Mouse (Mus musculus) hindbrain, embryonic 16.5 days (tissue): ENCODE measurements around the gene Lmo2. TPM values are rescaled to one million over a fixed set of nuclear protein-coding genes. Genes with fewer than 3 reads are reported as not detected.
"Not testable (repeated sequence)": the region's sequence is repeated elsewhere in the genome, so short reads cannot be mapped to it uniquely, and the experiment has no call there.

ENCODE experiments used
- ATAC-seq: fragments of 200-750 bp; cut with Nextera tagmentation; 2 replicates; pipeline ENCODE4 v1.8.0; 2017; ENCODE audit warnings: moderate TSS enrichment, moderate library complexity
- H3K27ac ChIP-seq: fragments of 300-500 bp; sonication (generic); 2 replicates; pipeline ENCODE4 v1.5.1; 2014; ENCODE audit warnings: low read depth, mild to moderate bottlenecking, control low read depth, low read length, moderate library complexity
- H3K27me3 ChIP-seq: fragments of 300-500 bp; sonication (generic); replicated peaks from 2 replicates; pipeline ENCODE4 v1.6.1; 2014; ENCODE audit warnings: low read length; ENCODE audit not compliant: control insufficient read depth, insufficient read depth
- H3K36me3 ChIP-seq: fragments of 300-500 bp; sonication (generic); 2 replicates; pipeline ENCODE4 v1.6.1; 2014; ENCODE audit warnings: mild to moderate bottlenecking, low read length, moderate library complexity, mixed read lengths; ENCODE audit not compliant: control insufficient read depth, insufficient read depth
- H3K4me1 ChIP-seq: fragments of 300-500 bp; sonication (generic); 2 replicates; pipeline ENCODE4 v1.6.1; 2014; ENCODE audit warnings: low read depth, low read length; ENCODE audit not compliant: control insufficient read depth, insufficient read depth
- H3K4me2 ChIP-seq: fragments of 300-500 bp; sonication (generic); 2 replicates; pipeline ENCODE4 v1.6.1; 2014; ENCODE audit warnings: mild to moderate bottlenecking, low read length, control low read depth, moderate library complexity
- H3K4me3 ChIP-seq: fragments of 300-500 bp; sonication (generic); 2 replicates; pipeline ENCODE4 v1.5.1; 2014; ENCODE audit warnings: mild to moderate bottlenecking, low read length, control low read depth, moderate library complexity
- H3K9ac ChIP-seq: fragments of 300-500 bp; sonication (generic); 2 replicates; pipeline ENCODE4 v1.6.1; 2014; ENCODE audit warnings: low read depth, mild to moderate bottlenecking, control low read depth, low read length, moderate library complexity
- H3K9me3 ChIP-seq: fragments of 300-500 bp; sonication (generic); 2 replicates; pipeline ENCODE4 v1.6.1; 2014; ENCODE audit warnings: mild to moderate bottlenecking, low read length, moderate library complexity; ENCODE audit not compliant: control insufficient read depth
- WGBS: fragments of 180-500 bp; shearing (Covaris S2); extraction: QIAGEN DNeasy Blood & Tissue Kit; methylation state at CpG from one replicate; pipeline ENCODE4 v1.1.7; 2014; 5-methylcytosine and 5-hydroxymethylcytosine counted together
- polyA plus RNA-seq: library from polyadenylated mRNA; unstranded; fragments of >200 nt; fragmentation: Nextera tagmentation; extraction: Ambion mirVana; gene quantifications from 2 replicates; pipeline ENCODE4 v1.2.1, GENCODE M21; 2015

Lmo2 gene
- polyA plus RNA-seq, 1 experiment from 2014 or later = 30.9 TPM

DNA sequence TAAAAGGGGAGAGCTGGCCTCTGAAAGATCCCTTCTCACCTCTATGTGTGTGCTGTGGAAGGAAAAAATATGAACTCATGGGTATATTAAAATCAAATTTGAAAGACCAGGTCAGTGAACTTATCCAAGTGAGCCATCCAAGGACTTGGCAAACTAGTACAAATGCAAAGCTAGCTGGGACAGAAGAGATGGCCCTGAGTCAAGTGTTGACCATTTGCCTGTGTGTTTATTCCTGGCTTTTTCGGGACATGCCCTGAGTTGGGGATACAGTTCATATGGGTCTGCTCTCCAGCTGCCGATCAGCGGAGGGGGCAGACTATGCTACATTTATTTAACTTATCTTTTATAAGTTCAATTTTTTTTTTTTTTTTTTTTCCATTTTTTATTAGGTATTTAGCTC, 51.1 kb downstream of the Lmo2 start:
- not testable (repeated sequence) for H3K4me1 ChIP-seq, ATAC-seq, H3K4me2 ChIP-seq, H3K4me3 ChIP-seq, H3K9ac ChIP-seq, H3K9me3 ChIP-seq, H3K27ac ChIP-seq, H3K27me3 ChIP-seq, H3K36me3 ChIP-seq
- WGBS = 96% methylated on average over 3 of the region's 3 CpGs

GRCm38 (mm10) chr2:104023096-104023495, 65.3 kb downstream of the Lmo2 start:
- no peak for ATAC-seq
- H3K9me3 ChIP-seq = no peaks in the 10 kb centered on the region
- H3K4me2 ChIP-seq = no peak overlapping the region
- H3K9ac ChIP-seq = no peak overlapping the region
- WGBS = 91% methylated on average over 7 of the region's 7 CpGs
- H3K4me3 ChIP-seq = no peak overlapping the region
- no peak overlapping the region for H3K27ac ChIP-seq
- H3K27me3 ChIP-seq = no peaks in the 10 kb centered on the region
- no peaks in the 10 kb centered on the region for H3K36me3 ChIP-seq
- H3K4me1 ChIP-seq = no peaks in the 10 kb centered on the region; the same call in 1 of the 2 replicates

- H3K4me2 ChIP-seq = no peak overlapping the region
- no peaks in the 10 kb centered on the region for H3K9me3 ChIP-seq
- no peaks in the 10 kb centered on the region for H3K27me3 ChIP-seq
- ATAC-seq = no peak
- peaks cover 9% of the 10 kb centered on the region for H3K4me1 ChIP-seq
- H3K27ac ChIP-seq = no peak overlapping the region
- no peaks in the 10 kb centered on the region for H3K36me3 ChIP-seq
- no peak overlapping the region for H3K9ac ChIP-seq
- no peak overlapping the region for H3K4me3 ChIP-seq
- WGBS = 87% methylated on average over 4 of the region's 4 CpGs
Measured at GRCm38 (mm10) chr2:104024656-104025055, 66.9 kb downstream of the Lmo2 start.

DNA sequence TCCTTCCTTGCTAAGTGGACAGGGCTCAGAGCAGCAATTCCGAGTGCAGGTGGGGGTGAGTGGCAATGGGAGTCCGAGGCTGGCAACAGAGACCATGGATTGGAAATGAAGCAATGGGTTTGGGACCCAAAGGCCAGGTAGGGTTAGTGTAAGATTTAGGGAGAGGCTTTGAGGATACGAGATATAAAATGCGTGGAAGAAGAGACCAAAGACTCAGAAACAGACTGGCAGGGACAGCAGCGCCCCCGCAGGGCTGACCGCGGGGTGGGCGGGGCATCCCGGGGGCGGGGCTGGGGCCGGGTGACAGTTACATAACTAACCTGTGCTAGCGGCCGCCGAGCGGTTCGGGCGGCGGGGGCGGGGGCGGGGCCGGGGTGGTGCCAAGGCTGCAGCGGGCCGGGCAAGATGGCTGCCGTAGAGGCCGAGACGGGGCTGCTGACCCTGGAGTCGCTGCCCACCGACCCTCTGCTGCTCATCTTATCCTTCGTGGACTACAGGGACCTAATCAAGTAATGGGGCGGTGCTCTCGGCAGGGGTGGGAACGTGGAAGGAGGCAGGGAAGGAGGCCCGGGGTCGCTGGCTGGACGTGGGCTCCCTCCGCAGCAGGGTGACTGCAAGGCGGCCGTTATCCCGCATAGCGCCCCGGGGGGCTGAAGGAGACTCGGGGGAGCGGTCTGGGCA, 69.8 kb downstream of the Lmo2 start, which contains the start of gene Fbxo3:
Gene Fbxo3, plus strand, starts transcription at position 264 of the 681 bp plus-strand sequence.
- H3K9ac ChIP-seq = peak within 1 kb of the TSS; percentile 97
- 1% methylated on average over 40 of the region's 44 CpGs for whole genome bisulfite sequencing
- peaks cover 12% of the 10 kb centered on the region for H3K4me1 ChIP-seq
- no peaks in the 10 kb centered on the region for H3K27me3 ChIP-seq
- peak within 1 kb of the TSS; percentile 63 for H3K4me2 ChIP-seq
- H3K27ac ChIP-seq = peak within 1 kb of the TSS; percentile 83
- no peaks in the 10 kb centered on the region; the same call in 1 of the 2 replicates for H3K36me3 ChIP-seq
- ATAC-seq = peak; percentile 97
- peak within 1 kb of the TSS; percentile 95 for H3K4me3 ChIP-seq
- H3K9me3 ChIP-seq = no peaks in the 10 kb centered on the region

DNA sequence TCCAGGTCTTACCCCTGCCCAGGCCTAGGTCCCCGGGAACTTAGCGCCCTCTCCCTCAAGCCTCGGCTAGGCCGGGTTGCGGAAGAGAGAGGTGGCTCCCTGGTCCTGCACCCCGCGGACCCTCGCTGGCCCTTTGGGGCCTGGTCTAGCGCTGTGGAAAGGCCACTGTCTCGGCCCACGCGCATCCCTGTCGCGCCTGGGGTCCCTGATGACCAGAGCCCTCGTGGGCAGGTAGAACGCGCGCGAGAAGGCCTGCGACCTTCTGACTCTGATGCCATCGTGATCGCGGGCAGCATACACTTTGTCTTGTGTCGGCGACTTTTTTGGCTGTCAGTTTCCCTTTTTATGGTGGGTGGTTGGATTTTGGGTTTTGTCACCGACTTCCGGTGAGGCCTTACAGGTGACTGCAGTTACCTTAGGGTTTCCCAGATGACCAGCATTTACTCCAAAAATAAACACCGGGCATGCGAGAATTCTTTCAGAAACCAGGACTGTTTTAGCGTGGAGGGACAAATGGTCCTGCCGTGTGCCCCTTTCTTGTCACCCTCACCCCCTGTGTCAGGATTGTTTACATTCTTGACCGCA, 70.4 kb downstream of the Lmo2 start, which contains the start of gene 4931422A03Rik:
Gene 4931422A03Rik, minus strand, starts transcription at position 223 of the 585 bp plus-strand sequence.
- Histone ChIP-seq H3K9me3 (no peaks in the 10 kb centered on the region), H3K4me2 (peak within 1 kb of the TSS; percentile 63), H3K27me3 (no peaks in the 10 kb centered on the region), H3K9ac (peak within 1 kb of the TSS; percentile 97), H3K27ac (peak within 1 kb of the TSS; percentile 83), H3K36me3 (no peaks in the 10 kb centered on the region; the same call in none of the 2 replicates), H3K4me3 (peak within 1 kb of the TSS; percentile 95), H3K4me1 (peaks cover 12% of the 10 kb centered on the region)
- ATAC-seq = no peak
- 2% methylated on average over 31 of the region's 32 CpGs for WGBS

DNA sequence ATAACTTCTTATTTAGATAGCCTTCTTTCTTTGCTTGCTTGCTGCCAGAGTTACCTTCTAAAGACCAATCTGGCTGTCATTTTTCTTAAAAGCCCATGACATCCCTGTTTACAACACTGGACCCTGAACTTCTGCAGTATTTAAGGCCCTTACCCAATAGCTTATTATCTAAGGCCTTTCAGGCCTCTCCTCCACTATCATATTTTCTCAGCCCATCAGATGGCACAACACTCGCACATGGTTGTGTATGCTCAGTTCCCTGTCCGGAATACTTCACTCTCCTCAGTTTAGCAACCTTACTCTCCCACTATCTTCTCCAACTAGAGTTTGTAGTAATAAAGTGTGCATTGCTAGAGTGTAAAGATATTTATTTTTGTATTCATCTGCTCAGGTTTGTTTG, 71.3 kb downstream of the Lmo2 start:
- Histone ChIP-seq H3K27ac (no peak overlapping the region), H3K4me2 (peak overlapping the region; percentile 63), H3K9ac (no peak overlapping the region), H3K36me3 (peaks cover 5% of the 10 kb centered on the region), H3K27me3 (no peaks in the 10 kb centered on the region), H3K4me3 (peak overlapping the region; percentile 95), H3K9me3 (no peaks in the 10 kb centered on the region), H3K4me1 (peaks cover 12% of the 10 kb centered on the region)
- no peak for ATAC-seq
- 83% methylated on average over 2 of the region's 2 CpGs for WGBS

- peaks cover 8% of the 10 kb centered on the region for H3K36me3 ChIP-seq
- H3K9me3 ChIP-seq = no peaks in the 10 kb centered on the region
- H3K4me2 ChIP-seq = no peak overlapping the region
- no peak overlapping the region for H3K4me3 ChIP-seq
- H3K9ac ChIP-seq = no peak overlapping the region
- ATAC-seq = no peak
- peaks cover 12% of the 10 kb centered on the region for H3K4me1 ChIP-seq
- no peaks in the 10 kb centered on the region for H3K27me3 ChIP-seq
- H3K27ac ChIP-seq = no peak overlapping the region
- WGBS = 89% methylated on average over 3 of the region's 3 CpGs
Measured at GRCm38 (mm10) chr2:104030381-104030780, 72.6 kb downstream of the Lmo2 start.

Other genes with a start within 250 kb of the Lmo2 start
- gene Nat10, start 196.7 kb upstream of the Lmo2 start, polyA plus RNA-seq = 19.3 and 19.8 TPM in 2 replicates
- 263 and 333 TPM in 2 replicates for gene Caprin1, start 160.3 kb upstream of the Lmo2 start, polyA plus RNA-seq
- 74.0 and 77.8 TPM in 2 replicates for gene Fbxo3, start 69.7 kb downstream of the Lmo2 start, polyA plus RNA-seq
- 2.3 and 2.8 TPM in 2 replicates for gene 4931422A03Rik, start 70.4 kb downstream of the Lmo2 start, polyA plus RNA-seq
- gene Gm10912, start 107.8 kb downstream of the Lmo2 start, polyA plus RNA-seq = not detected in 2 replicates
- gene Gm10799, start 110.6 kb downstream of the Lmo2 start, polyA plus RNA-seq = not detected in 2 replicates
- gene Cd59b, start 111.9 kb downstream of the Lmo2 start, polyA plus RNA-seq = 2.6 and 3.0 TPM in 2 replicates
- gene Cd59a, start 137.8 kb downstream of the Lmo2 start, polyA plus RNA-seq = 15.3 and 18.4 TPM in 2 replicates
- gene A930018P22Rik, start 164.8 kb downstream of the Lmo2 start, polyA plus RNA-seq = not detected in 2 replicates